Mouse (Mus musculus): Measurements from ENCODE around the gene Shc1.

Shc1 gene

DNA sequence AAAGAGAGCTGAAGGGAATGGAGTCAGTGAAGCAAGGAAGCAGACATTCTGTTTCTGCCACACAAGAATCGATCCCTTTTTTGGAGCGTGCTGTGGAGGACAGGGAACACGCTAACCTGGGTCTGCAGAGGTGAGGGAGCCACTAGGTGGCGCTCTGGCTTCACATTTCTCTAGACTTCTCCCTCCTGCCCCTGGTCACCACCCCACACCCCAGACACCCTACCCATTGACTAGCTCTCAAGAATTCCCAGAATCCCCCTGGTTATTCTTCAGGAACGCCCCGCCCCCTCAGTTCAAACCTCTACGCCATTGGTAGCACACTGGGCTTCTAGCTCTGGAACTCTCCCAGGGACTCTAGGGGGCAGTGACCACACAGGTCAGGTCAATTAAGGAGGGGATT is 31.3 kb downstream of the Shc1 start:
- DNase-seq (ENCODE audit: low spot score): peak; percentile 75

- DNase-seq (ENCODE audit: low spot score): no peak
Measured at GRCm38 (mm10) chr3:89451916-89452315, 33.7 kb downstream of the Shc1 start.

GRCm38 (mm10) chr3:89454401-89455177 is 36.3 kb downstream of the Shc1 start, which contains the start of gene Pmvk:
Gene Pmvk (plus strand): TSS chr3:89454541.
- DNase-seq (ENCODE audit: low spot score): no peak

- no peak for DNase-seq (ENCODE audit: low spot score)
Measured at GRCm38 (mm10) chr3:89455786-89456285, 37.6 kb downstream of the Shc1 start.

DNA sequence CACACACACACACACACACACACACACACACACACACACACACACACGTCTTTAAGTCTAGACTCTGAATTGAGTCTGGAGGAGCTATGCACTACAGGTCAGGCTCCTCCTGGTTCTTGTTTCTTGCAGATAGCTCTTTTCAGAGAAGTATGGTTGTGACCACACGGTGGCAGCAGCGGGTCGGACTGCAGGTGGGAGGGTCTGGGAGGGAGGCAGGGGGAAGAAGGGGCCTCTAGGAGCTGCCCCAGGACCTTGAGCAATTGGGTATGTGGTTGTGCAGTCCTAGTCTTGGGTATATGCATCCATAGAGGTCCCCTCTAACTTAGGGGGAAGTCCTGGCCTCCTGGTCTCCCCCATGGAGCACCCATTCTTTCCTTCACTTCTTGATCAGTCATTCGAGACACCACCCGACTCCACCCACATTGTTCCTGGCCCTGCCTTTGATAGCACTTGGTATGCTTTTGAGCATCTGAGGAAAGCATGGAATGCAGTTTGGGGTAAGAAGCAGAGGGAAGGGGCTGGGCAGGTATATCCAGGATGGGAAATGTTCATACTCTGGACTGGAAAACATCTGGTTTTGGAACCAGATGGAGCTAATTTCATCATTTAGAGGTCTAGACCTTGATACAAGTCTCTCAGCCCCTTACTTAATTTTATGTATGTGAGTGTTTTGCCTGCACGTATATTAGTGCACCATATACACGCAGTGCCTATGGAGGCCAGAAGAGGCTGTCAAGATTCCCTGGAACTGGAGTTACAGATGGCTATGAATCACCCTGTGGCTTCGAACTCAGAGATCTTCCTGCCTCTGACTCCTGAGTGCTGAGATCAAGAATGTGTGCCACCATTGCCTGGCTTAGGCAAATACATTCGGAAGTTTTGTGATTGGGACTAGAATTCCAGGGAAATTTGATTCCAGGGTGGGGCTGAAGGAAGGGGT is 38.8 kb downstream of the Shc1 start:
- peak; percentile 88 for DNase-seq (ENCODE audit: low spot score)

- DNase-seq (ENCODE audit: low spot score): no peak
Measured at GRCm38 (mm10) chr3:89458372-89458964, 40.2 kb downstream of the Shc1 start.

DNA sequence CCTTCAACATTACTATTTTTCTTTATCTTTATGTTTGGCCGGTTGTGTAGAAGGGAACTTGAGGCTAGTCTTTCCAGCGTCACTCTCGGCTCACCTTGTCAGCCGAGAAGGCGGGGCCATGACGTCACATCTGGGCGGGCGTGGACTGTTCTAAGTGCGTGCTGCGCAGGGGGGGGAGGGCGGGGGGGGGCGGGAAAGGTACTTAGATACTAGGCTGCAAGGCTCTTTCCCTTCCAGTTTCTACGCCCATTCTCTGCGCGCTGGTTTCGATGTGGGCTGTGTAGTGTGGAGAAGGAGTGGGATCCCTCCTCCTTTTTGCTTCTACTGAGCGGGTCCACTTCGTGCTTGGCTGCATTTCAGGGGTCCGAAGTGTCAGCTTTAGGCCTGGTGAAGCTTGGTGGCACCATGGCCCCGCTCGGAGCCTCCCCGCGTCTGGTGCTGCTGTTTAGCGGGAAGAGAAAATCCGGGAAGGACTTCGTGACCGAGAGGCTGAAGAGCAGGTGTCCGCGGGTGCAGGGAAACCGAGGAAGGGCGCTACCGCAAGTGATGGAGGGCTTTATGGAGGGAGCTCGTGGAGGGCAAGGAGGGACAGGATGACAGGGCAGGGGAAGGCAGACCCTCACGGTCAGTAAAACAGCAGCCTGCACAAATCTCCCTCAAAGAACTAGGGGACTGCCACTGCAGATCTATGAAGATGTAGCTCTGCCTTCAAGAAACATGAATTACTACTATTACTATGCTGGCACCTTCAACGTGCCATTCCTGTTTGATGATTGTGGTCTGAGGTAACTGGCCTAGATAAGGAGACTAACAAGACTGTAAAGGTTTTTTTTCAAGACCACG is 40.9 kb downstream of the Shc1 start:
- peak; percentile 92 for DNase-seq (ENCODE audit: low spot score)

- DNase-seq (ENCODE audit: low spot score): no peak
Measured at GRCm38 (mm10) chr3:89468268-89468667, 50.0 kb downstream of the Shc1 start.

DNA sequence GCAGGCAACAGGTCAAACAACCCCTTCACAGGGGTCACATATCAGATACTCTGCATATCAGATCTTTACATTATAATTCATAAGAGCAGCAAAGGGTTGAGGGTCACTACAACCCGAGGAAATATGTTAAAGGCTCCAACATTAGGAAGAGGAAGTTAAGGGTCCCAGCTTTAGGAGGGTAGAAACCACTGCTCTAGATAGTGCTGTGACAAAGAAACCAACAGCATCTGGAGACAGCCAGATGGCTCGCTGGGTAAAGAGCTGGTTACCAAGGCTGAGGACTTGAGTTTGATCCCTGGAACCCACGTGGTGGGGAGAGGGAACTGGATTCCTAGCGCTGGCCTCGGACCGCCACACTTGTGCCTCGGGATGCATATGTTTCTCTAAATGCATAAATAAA is 54.0 kb downstream of the Shc1 start:
- no peak for DNase-seq (ENCODE audit: low spot score)

- DNase-seq (ENCODE audit: low spot score): no peak
Measured at GRCm38 (mm10) chr3:89473838-89474237, 55.6 kb downstream of the Shc1 start.

GRCm38 (mm10) chr3:89479055-89479454 is 60.8 kb downstream of the Shc1 start:
- DNase-seq (ENCODE audit: low spot score): no peak

All from embryo, embryonic 10.5 days (tissue).